Mouse (Mus musculus): ENCODE measurements around the gene Rps6ka5. TPM values are rescaled to one million over a fixed set of nuclear protein-coding genes. Genes with fewer than 3 reads are reported as not detected.

The Rps6ka5 gene
- polyA plus RNA-seq, 2 experiments: 1.2 to 1.4 TPM

GRCm38 (mm10) chr12:100534028-100534427 lies 192.8 kb downstream of the Rps6ka5 start:
- H3K9me3 ChIP-seq (ENCODE audit: control insufficient read depth, low read length): no peaks in the 10 kb centered on the region
- no peak overlapping the region for H3K4me2 ChIP-seq (ENCODE audit: low read depth)
- H3K4me1 ChIP-seq (replicated peaks; ENCODE audit: control insufficient read depth in 2 of 2, insufficient read depth in 2 of 2, low read length in 1 of 2): peaks cover 0 to 7% of the 10 kb centered on the region in 2 experiments; a peak in 2 of 4 replicates
- WGBS (ENCODE audit: insufficient replicate concordance): 51% methylated on average over 3 of the region's 3 CpGs
- no peak for DNase-seq (ENCODE audit: low read depth in 3 of 3, low spot score in 3 of 3)
- H3K36me3 ChIP-seq (replicated peaks; ENCODE audit: control insufficient read depth, insufficient read depth, low read depth): no peaks in the 10 kb centered on the region
- no peaks in the 10 kb centered on the region for H3K27me3 ChIP-seq (ENCODE audit: control insufficient read depth, insufficient read depth, low read length)
- TF ChIP-seq EP300 (IDR thresholded peaks at IDR 0.05; ENCODE audit: low read depth) (no peak), CTCF (IDR thresholded peaks at IDR 0.05; ENCODE audit: low read depth) (no peak)
- no peak overlapping the region for H3K4me3 ChIP-seq (ENCODE audit: insufficient read depth in 1 of 2, low read depth in 2 of 2, low read length in 2 of 2)
- no peak for ATAC-seq (ENCODE audit: insufficient read depth)
- no peak overlapping the region for H3K9ac ChIP-seq (replicated peaks)
- no peak overlapping the region for H3K27ac ChIP-seq

GRCm38 (mm10) chr12:100533209-100533608 lies 193.6 kb downstream of the Rps6ka5 start:
- H3K9ac ChIP-seq (replicated peaks): no peak overlapping the region
- DNase-seq (ENCODE audit: low read depth in 3 of 3, low spot score in 3 of 3) (no peak), ATAC-seq (ENCODE audit: insufficient read depth) (no peak)
- peaks cover 0 to 5% of the 10 kb centered on the region in 2 experiments; a peak in 2 of 4 replicates for H3K4me1 ChIP-seq (replicated peaks; ENCODE audit: control insufficient read depth in 2 of 2, insufficient read depth in 2 of 2, low read length in 1 of 2)
- H3K27ac ChIP-seq: no peak overlapping the region
- 48% methylated on average over 4 of the region's 4 CpGs for WGBS (ENCODE audit: insufficient replicate concordance)
- H3K4me2 ChIP-seq (ENCODE audit: low read depth): no peak overlapping the region
- no peak for TF ChIP-seq EP300 (IDR thresholded peaks at IDR 0.05; ENCODE audit: low read depth)
- TF ChIP-seq CTCF (IDR thresholded peaks at IDR 0.05; ENCODE audit: low read depth): no peak
- H3K36me3 ChIP-seq (replicated peaks; ENCODE audit: control insufficient read depth, insufficient read depth, low read depth): no peaks in the 10 kb centered on the region
- H3K4me3 ChIP-seq (ENCODE audit: insufficient read depth in 1 of 2, low read depth in 2 of 2, low read length in 2 of 2): no peak overlapping the region
- no peaks in the 10 kb centered on the region for H3K27me3 ChIP-seq (ENCODE audit: control insufficient read depth, insufficient read depth, low read length)
- no peaks in the 10 kb centered on the region for H3K9me3 ChIP-seq (ENCODE audit: control insufficient read depth, low read length)

- DNase-seq (ENCODE audit: low read depth in 3 of 3, low spot score in 3 of 3) (no peak), ATAC-seq (ENCODE audit: insufficient read depth) (no peak)
- no peak overlapping the region for H3K27ac ChIP-seq
- 56% methylated on average over 1 of the region's 1 CpGs for WGBS (ENCODE audit: insufficient replicate concordance)
- no peak overlapping the region for H3K9ac ChIP-seq (replicated peaks)
- peaks cover 0 to 7% of the 10 kb centered on the region in 2 experiments; a peak in 2 of 4 replicates for H3K4me1 ChIP-seq (replicated peaks; ENCODE audit: control insufficient read depth in 2 of 2, insufficient read depth in 2 of 2, low read length in 1 of 2)
- no peaks in the 10 kb centered on the region for H3K36me3 ChIP-seq (replicated peaks; ENCODE audit: control insufficient read depth, insufficient read depth, low read depth)
- H3K4me3 ChIP-seq (ENCODE audit: insufficient read depth in 1 of 2, low read depth in 2 of 2, low read length in 2 of 2): no peak overlapping the region
- H3K4me2 ChIP-seq (ENCODE audit: low read depth): no peak overlapping the region
- H3K27me3 ChIP-seq (ENCODE audit: control insufficient read depth, insufficient read depth, low read length): no peaks in the 10 kb centered on the region
- no peaks in the 10 kb centered on the region for H3K9me3 ChIP-seq (ENCODE audit: control insufficient read depth, low read length)
- TF ChIP-seq CTCF (IDR thresholded peaks at IDR 0.05; ENCODE audit: low read depth) (no peak), EP300 (IDR thresholded peaks at IDR 0.05; ENCODE audit: low read depth) (no peak)
These were observed 195.0 kb downstream of the Rps6ka5 start for GRCm38 (mm10) chr12:100531740-100532139.

- H3K36me3 ChIP-seq (replicated peaks; ENCODE audit: control insufficient read depth, insufficient read depth, low read depth): no peaks in the 10 kb centered on the region
- no peak overlapping the region for H3K27ac ChIP-seq
- H3K9me3 ChIP-seq (ENCODE audit: control insufficient read depth, low read length): no peaks in the 10 kb centered on the region
- DNase-seq (ENCODE audit: low read depth in 3 of 3, low spot score in 3 of 3) (no peak), ATAC-seq (ENCODE audit: insufficient read depth) (no peak)
- WGBS (ENCODE audit: insufficient replicate concordance): 30% methylated on average over 5 of the region's 5 CpGs
- no peak overlapping the region for H3K4me3 ChIP-seq (ENCODE audit: insufficient read depth in 1 of 2, low read depth in 2 of 2, low read length in 2 of 2)
- no peak overlapping the region for H3K4me2 ChIP-seq (ENCODE audit: low read depth)
- H3K27me3 ChIP-seq (ENCODE audit: control insufficient read depth, insufficient read depth, low read length): no peaks in the 10 kb centered on the region
- H3K9ac ChIP-seq (replicated peaks): no peak overlapping the region
- H3K4me1 ChIP-seq (replicated peaks; ENCODE audit: control insufficient read depth in 2 of 2, insufficient read depth in 2 of 2, low read length in 1 of 2): peaks cover 0 to 7% of the 10 kb centered on the region in 2 experiments; a peak in 2 of 4 replicates
- TF ChIP-seq CTCF (IDR thresholded peaks at IDR 0.05; ENCODE audit: low read depth) (no peak), EP300 (IDR thresholded peaks at IDR 0.05; ENCODE audit: low read depth) (no peak)
These were observed 195.9 kb downstream of the Rps6ka5 start for GRCm38 (mm10) chr12:100530871-100531270.

GRCm38 (mm10) chr12:100529651-100530050 lies 197.1 kb downstream of the Rps6ka5 start:
- Histone ChIP-seq H3K27me3 (ENCODE audit: control insufficient read depth, insufficient read depth, low read length) (no peaks in the 10 kb centered on the region), H3K4me2 (ENCODE audit: low read depth) (no peak overlapping the region), H3K9ac (replicated peaks) (no peak overlapping the region), H3K4me1 (replicated peaks; ENCODE audit: control insufficient read depth in 2 of 2, insufficient read depth in 2 of 2, low read length in 1 of 2) (peaks cover 0 to 7% of the 10 kb centered on the region in 2 experiments; a peak in 2 of 4 replicates), H3K27ac (no peak overlapping the region), H3K4me3 (ENCODE audit: insufficient read depth in 1 of 2, low read depth in 2 of 2, low read length in 2 of 2) (no peak overlapping the region), H3K36me3 (replicated peaks; ENCODE audit: control insufficient read depth, insufficient read depth, low read depth) (no peaks in the 10 kb centered on the region), H3K9me3 (ENCODE audit: control insufficient read depth, low read length) (no peaks in the 10 kb centered on the region)
- WGBS (ENCODE audit: insufficient replicate concordance): 70% methylated on average over 5 of the region's 5 CpGs
- ATAC-seq (ENCODE audit: insufficient read depth) (no peak), DNase-seq (ENCODE audit: low read depth in 3 of 3, low spot score in 3 of 3) (no peak)
- TF ChIP-seq EP300 (IDR thresholded peaks at IDR 0.05; ENCODE audit: low read depth): no peak
- no peak for TF ChIP-seq CTCF (IDR thresholded peaks at IDR 0.05; ENCODE audit: low read depth)
